Mouse (Mus musculus) kidney, embryonic 15.5 days (tissue): ENCODE results near the gene Fosl1. TPM values are rescaled to one million over a fixed set of nuclear protein-coding genes. Genes with fewer than 3 reads are reported as not detected.

ENCODE experiments used
- ATAC-seq: fragments of 200-750 bp; cut with Nextera tagmentation; replicated peaks from 2 replicates; pipeline ENCODE4 v1.8.0; 2017; ENCODE audit warnings: moderate TSS enrichment; ENCODE audit not compliant: low FRiP score
- H3K27ac ChIP-seq: fragments of 300-500 bp; sonication (generic); 2 replicates; pipeline ENCODE4 v1.5.1; 2015; ENCODE audit warnings: mild to moderate bottlenecking, inconsistent platforms
- H3K27me3 ChIP-seq: fragments of 300-500 bp; sonication (generic); 2 replicates; pipeline ENCODE4 v1.6.1; 2015; ENCODE audit warnings: inconsistent platforms
- H3K36me3 ChIP-seq: fragments of 300-500 bp; sonication (generic); 2 replicates; pipeline ENCODE4 v1.6.1; 2015; ENCODE audit warnings: inconsistent platforms
- H3K4me1 ChIP-seq: fragments of 300-500 bp; sonication (generic); 2 replicates; pipeline ENCODE4 v1.6.1; 2015; ENCODE audit warnings: inconsistent platforms
- H3K4me2 ChIP-seq: fragments of 300-500 bp; sonication (generic); 2 replicates; pipeline ENCODE4 v1.6.1; 2015; ENCODE audit warnings: moderate library complexity, mild to moderate bottlenecking, inconsistent platforms
- H3K4me3 ChIP-seq: fragments of 300-500 bp; sonication (generic); replicated peaks from 2 replicates; pipeline ENCODE4 v1.5.1; 2015; ENCODE audit warnings: mild to moderate bottlenecking, inconsistent platforms
- H3K9ac ChIP-seq: fragments of 300-500 bp; sonication (generic); 2 replicates; pipeline ENCODE4 v1.6.1; 2015; ENCODE audit warnings: mild to moderate bottlenecking, inconsistent platforms
- H3K9me3 ChIP-seq: fragments of 300-500 bp; sonication (generic); replicated peaks from 2 replicates; pipeline ENCODE4 v1.6.1; 2016; ENCODE audit warnings: inconsistent platforms
- WGBS: fragments of 180-500 bp; shearing (Covaris S2); methylation state at CpG from one replicate; pipeline ENCODE4 v1.1.7; 2015; ENCODE audit warnings: mixed read lengths; 5-methylcytosine and 5-hydroxymethylcytosine counted together
- polyA plus RNA-seq: library from polyadenylated mRNA; unstranded; fragments of >200 nt; fragmentation: Nextera tagmentation; extraction: Ambion mirVana; gene quantifications from 2 replicates; pipeline ENCODE4 v1.2.1, GENCODE M21; 2015

Gene Fosl1
- polyA plus RNA-seq, 1 experiment from 2014 or later = 0.39 TPM

GRCm38 (mm10) chr19:5448354-5449150 lies 1.2 kb downstream of the Fosl1 start:
- Histone ChIP-seq H3K4me3 (peak overlapping the region; percentile 58), H3K27me3 (peaks cover 59% of the 10 kb centered on the region), H3K4me2 (peak overlapping the region; percentile 98), H3K27ac (no peak overlapping the region), H3K4me1 (peaks cover 28% of the 10 kb centered on the region), H3K9ac (peak overlapping the region; percentile 40; the same call in 1 of the 2 replicates), H3K36me3 (peaks cover under 1% of the 10 kb centered on the region; the same call in 1 of the 2 replicates), H3K9me3 (no peaks in the 10 kb centered on the region)
- 0 out of 2 replicates have a peak, but pooled peaks have one; percentile 20 for ATAC-seq
- WGBS = 5% methylated on average over 36 of the region's 36 CpGs

DNA sequence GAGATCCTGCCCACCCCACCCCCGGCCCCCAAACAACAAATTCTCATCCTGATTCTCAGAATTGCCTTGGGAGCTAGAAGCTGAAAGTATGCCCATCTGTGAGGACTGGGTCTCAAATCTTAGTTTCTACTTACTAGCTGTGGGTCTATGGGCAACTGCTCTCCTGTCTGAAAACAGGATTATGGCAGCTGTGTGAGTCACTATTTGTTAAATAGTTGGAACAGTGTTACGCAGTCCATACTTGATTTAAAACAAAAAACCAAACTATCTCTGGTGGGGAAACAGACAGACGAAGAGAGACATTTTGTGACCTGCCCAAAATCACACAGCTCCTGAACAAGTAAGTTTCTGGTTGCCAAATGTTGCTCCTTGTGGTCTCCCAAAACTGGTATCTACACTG lies 2.3 kb downstream of the Fosl1 start:
- H3K4me1 ChIP-seq = peaks cover 33% of the 10 kb centered on the region
- H3K36me3 ChIP-seq = peaks cover 11% of the 10 kb centered on the region
- H3K9me3 ChIP-seq = no peaks in the 10 kb centered on the region
- no peak overlapping the region for H3K4me3 ChIP-seq
- no peak overlapping the region for H3K9ac ChIP-seq
- peaks cover 54% of the 10 kb centered on the region for H3K27me3 ChIP-seq
- no peak overlapping the region for H3K4me2 ChIP-seq
- H3K27ac ChIP-seq = no peak overlapping the region
- ATAC-seq = no peak
- WGBS = 89% methylated on average over 3 of the region's 3 CpGs

GRCm38 (mm10) chr19:5451766-5452165 lies 4.4 kb downstream of the Fosl1 start:
- H3K9ac ChIP-seq = no peak overlapping the region
- peaks cover 42% of the 10 kb centered on the region for H3K27me3 ChIP-seq
- H3K9me3 ChIP-seq = no peaks in the 10 kb centered on the region
- H3K4me3 ChIP-seq = no peak overlapping the region
- no peak for ATAC-seq
- peaks cover 48% of the 10 kb centered on the region for H3K4me1 ChIP-seq
- peaks cover 13% of the 10 kb centered on the region for H3K36me3 ChIP-seq
- 78% methylated on average over 6 of the region's 6 CpGs for WGBS
- H3K4me2 ChIP-seq = no peak overlapping the region
- no peak overlapping the region for H3K27ac ChIP-seq

DNA sequence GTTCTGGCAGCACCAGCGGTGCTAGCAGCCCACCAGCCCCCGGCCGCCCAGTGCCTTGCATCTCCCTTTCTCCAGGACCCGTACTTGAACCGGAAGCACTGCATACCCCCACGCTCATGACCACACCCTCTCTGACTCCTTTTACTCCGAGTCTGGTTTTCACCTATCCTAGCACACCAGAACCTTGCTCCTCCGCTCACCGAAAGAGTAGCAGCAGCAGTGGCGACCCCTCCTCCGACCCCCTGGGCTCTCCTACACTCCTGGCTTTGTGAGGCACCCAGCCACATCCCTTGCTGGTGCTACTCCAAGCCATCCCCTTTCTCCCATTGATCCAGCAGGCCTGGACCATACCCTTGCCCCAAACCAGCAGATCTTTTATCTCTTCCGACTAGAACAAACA lies 7.7 kb downstream of the Fosl1 start:
- ATAC-seq = no peak
- Histone ChIP-seq H3K4me3 (peak overlapping the region; percentile 68), H3K36me3 (peaks cover 13% of the 10 kb centered on the region), H3K27me3 (peaks cover 11% of the 10 kb centered on the region), H3K27ac (no peak overlapping the region; the same call in 1 of the 2 replicates), H3K4me2 (peak overlapping the region; percentile 95), H3K9ac (peak overlapping the region; percentile 6), H3K4me1 (peaks cover 45% of the 10 kb centered on the region), H3K9me3 (no peaks in the 10 kb centered on the region)
- WGBS = 66% methylated on average over 12 of the region's 12 CpGs

- Histone ChIP-seq H3K27ac (peak overlapping the region; percentile 92), H3K4me1 (peaks cover 47% of the 10 kb centered on the region), H3K9ac (peak overlapping the region; percentile 6; the same call in 1 of the 2 replicates), H3K27me3 (peaks cover 6% of the 10 kb centered on the region; the same call in 1 of the 2 replicates), H3K36me3 (peaks cover 13% of the 10 kb centered on the region), H3K9me3 (no peaks in the 10 kb centered on the region), H3K4me3 (peak overlapping the region; percentile 68), H3K4me2 (peak overlapping the region; percentile 95)
- ATAC-seq = no peak
- 55% methylated on average over 8 of the region's 8 CpGs for WGBS
Measured at GRCm38 (mm10) chr19:5455568-5455967, 8.2 kb downstream of the Fosl1 start.

DNA sequence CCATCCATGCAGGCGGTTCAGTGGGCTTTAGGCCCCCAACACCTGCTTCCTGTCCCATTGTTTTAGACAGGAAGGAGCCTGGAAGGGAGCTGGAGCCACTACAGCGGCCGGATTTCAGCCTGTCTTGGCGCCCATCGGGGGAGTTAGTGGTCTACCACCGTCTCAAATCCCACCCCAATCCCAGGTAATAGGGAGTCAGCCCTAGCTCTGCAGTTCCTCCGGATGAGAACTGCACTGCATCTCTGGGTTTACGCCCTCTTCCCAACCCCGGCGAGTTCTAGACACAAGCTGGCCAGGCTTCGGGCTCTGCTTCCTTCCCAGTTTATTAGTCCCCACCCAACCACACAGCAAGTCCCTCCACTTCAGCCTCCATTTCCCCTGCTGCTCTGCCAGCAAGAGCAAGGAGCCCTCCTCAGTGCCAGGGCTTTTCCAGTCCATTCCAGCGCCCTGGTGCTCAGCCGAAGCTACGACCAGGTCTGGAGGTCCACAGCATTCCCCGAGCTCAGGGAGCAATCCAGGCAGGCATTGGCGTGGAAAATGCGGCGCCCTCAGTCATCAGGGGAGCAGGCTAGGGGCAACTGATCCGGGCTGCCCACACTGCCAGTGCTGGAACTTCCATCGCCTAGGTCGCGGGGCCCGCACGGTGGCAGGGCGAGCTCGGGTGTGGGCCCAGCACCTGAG lies 9.0 kb downstream of the Fosl1 start:
- H3K9me3 ChIP-seq = no peaks in the 10 kb centered on the region
- peaks cover 13% of the 10 kb centered on the region for H3K36me3 ChIP-seq
- 3% methylated on average over 24 of the region's 26 CpGs for WGBS
- H3K4me2 ChIP-seq = peak overlapping the region; percentile 95
- no peak; the same call in 1 of the 2 replicates for ATAC-seq
- H3K4me3 ChIP-seq = peak overlapping the region; percentile 68
- peaks cover 53% of the 10 kb centered on the region for H3K4me1 ChIP-seq
- peak overlapping the region; percentile 82 for H3K9ac ChIP-seq
- 0 out of 2 replicates have a peak, but pooled peaks cover 2% of the 10 kb centered on the region for H3K27me3 ChIP-seq
- peak overlapping the region; percentile 92 for H3K27ac ChIP-seq

DNA sequence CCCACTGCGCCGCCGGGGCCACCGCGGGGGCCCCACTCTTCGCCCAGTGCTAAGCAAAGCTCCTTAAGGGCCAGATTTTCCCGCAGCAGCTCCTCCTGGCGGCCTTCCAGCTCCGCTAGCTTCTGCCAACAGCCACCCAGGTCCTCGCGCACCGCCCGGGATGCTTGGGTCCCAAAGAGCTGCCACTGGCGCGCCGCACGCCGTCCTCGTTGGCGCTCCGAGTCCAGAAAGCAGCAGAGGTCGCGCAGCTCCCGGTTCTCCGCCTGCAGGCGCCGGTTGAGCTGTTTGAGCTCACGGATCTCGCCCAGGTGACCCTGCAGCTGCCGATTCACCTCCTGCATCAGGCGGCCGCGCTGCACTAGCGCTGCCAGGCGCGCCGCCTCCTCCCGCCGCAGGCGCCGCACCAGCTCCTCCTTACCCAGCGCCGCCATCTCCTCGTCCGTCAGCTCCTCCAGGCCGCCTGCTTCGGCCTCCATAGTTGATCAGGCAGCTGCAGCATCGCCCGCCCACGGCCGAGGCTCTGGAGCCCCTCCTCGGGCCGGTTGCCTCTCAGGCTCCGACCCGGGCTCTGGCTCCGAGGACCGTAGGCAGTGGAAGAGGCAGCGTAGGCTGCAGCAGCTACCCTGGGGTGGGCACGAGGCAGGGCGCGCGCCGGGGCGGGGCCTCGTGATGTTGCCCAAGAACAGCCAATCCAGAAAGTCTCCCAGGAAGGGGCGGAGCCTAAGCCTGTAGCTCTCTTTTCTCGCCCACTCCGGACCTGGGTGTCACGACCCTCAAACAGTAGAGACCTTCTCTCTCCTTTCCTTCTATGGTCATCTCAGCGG lies 9.8 kb downstream of the Fosl1 start:
- H3K9ac ChIP-seq = peak overlapping the region; percentile 82
- H3K4me1 ChIP-seq = peaks cover 59% of the 10 kb centered on the region
- peak overlapping the region; percentile 95 for H3K4me2 ChIP-seq
- H3K9me3 ChIP-seq = no peaks in the 10 kb centered on the region
- peaks cover 18% of the 10 kb centered on the region for H3K36me3 ChIP-seq
- peak; percentile 90 for ATAC-seq
- under 1% methylated on average over 67 of the region's 70 CpGs for WGBS
- peak overlapping the region; percentile 92 for H3K27ac ChIP-seq
- peak overlapping the region; percentile 68 for H3K4me3 ChIP-seq
- 0 out of 2 replicates have a peak, but pooled peaks cover 2% of the 10 kb centered on the region for H3K27me3 ChIP-seq

DNA sequence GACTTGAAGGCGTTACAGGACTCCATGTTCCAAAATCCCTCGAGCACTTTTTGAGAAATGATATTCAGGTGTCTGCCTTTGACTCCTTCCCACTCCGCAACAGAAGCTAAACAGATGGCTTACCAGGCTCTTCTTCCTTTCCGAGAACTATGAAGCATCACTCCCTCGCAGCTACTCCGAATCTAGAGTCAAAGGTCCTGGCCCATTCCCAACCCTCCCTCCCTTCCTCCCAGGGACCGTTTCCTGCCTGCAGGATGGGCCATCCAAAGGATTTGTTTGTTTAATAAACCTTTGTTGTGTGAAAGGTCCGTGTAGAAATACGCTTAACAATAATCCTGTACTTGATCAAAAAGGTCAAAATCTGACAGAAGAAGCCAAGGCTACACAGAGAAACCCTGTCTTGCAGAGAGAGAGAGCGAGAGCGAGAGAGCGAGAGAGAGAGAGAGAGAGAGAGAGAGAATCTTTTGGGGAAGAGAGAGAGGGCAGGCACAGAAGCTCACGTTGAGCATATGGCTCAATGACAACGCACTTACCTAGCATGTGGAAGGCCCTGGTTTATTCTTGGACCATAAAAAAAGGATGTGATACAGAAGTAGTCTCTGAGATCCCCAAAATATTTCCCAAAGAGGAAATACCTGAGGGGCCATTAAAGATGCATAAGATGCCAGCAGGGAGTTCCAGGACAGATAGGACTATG lies 10.5 kb downstream of the Fosl1 start, which contains the start of gene Ccdc85b:
TSS of gene Ccdc85b (minus strand) at position 149 of the 697 bp plus-strand sequence.
- H3K27me3 ChIP-seq = 0 out of 2 replicates have a peak, but pooled peaks cover 2% of the 10 kb centered on the region
- peak within 1 kb of the TSS; percentile 95 for H3K4me2 ChIP-seq
- peak within 1 kb of the TSS; percentile 92 for H3K27ac ChIP-seq
- H3K4me3 ChIP-seq = peak within 1 kb of the TSS; percentile 68
- WGBS = 15% methylated on average over 14 of the region's 14 CpGs
- ATAC-seq = peak; percentile 11; the same call in 1 of the 2 replicates
- H3K9me3 ChIP-seq = no peaks in the 10 kb centered on the region
- H3K36me3 ChIP-seq = peaks cover 25% of the 10 kb centered on the region
- peaks cover 59% of the 10 kb centered on the region for H3K4me1 ChIP-seq
- H3K9ac ChIP-seq = peak within 1 kb of the TSS; percentile 82

- peaks cover 61% of the 10 kb centered on the region for H3K4me1 ChIP-seq
- H3K9ac ChIP-seq = no peak overlapping the region
- no peak overlapping the region for H3K4me2 ChIP-seq
- no peak overlapping the region for H3K4me3 ChIP-seq
- H3K9me3 ChIP-seq = no peaks in the 10 kb centered on the region
- H3K27me3 ChIP-seq = 0 out of 2 replicates have a peak, but pooled peaks cover 2% of the 10 kb centered on the region
- 74% methylated on average over 7 of the region's 7 CpGs for WGBS
- ATAC-seq = no peak
- H3K36me3 ChIP-seq = peaks cover 32% of the 10 kb centered on the region
- H3K27ac ChIP-seq = 0 out of 2 replicates have a peak overlapping the region, but pooled peaks have one; percentile 14
Measured at GRCm38 (mm10) chr19:5459019-5459418, 11.7 kb downstream of the Fosl1 start.

- Histone ChIP-seq H3K27ac (peak overlapping the region; percentile 71; the same call in 1 of the 2 replicates), H3K9ac (peak overlapping the region; percentile 70), H3K4me1 (peaks cover 58% of the 10 kb centered on the region), H3K4me3 (peak overlapping the region; percentile 69), H3K27me3 (0 out of 2 replicates have a peak, but pooled peaks cover 2% of the 10 kb centered on the region), H3K4me2 (peak overlapping the region; percentile 80), H3K36me3 (peaks cover 32% of the 10 kb centered on the region), H3K9me3 (no peaks in the 10 kb centered on the region)
- 27% methylated on average over 3 of the region's 3 CpGs for WGBS
- ATAC-seq = no peak
Measured at GRCm38 (mm10) chr19:5459896-5460295, 12.5 kb downstream of the Fosl1 start.
